Mouse (Mus musculus) erythroid progenitor cell, adult 5-6 weeks (primary cell): ENCODE data around the gene Atxn7l3. TPM values are rescaled to one million over a fixed set of nuclear protein-coding genes. Genes with fewer than 3 reads are reported as not detected.

Experiments
- ATAC-seq: replicated peaks from 2 replicates; pipeline ENCODE4 v1.8.0; 2016; ENCODE audit warnings: moderate number of reproducible peaks, mild to moderate bottlenecking, moderate TSS enrichment, inconsistent platforms; ENCODE audit not compliant: poor library complexity, low FRiP score, severe bottlenecking
- total RNA-seq, 2 experiments: library from RNA; stranded (forward) in 1 of 2; stranded (reverse) in 1 of 2; fragments of 150-400 nt in 1 of 2; fragments of 186-747, 209-891 nt in 1 of 2; gene quantifications; 2 replicates each; pipeline versions ENCODE4 v1.2.3 to v1.2.4; 2015 to 2017; ENCODE audit warnings: low replicate concordance in 2 of 2

Gene Atxn7l3
- total RNA-seq, 2 experiments from 2014 or later: 9.8 to 14.3 TPM

- ATAC-seq: peak; percentile 59
These were observed 23.7 kb upstream of the Atxn7l3 start for GRCm38 (mm10) chr11:102319941-102320685.

DNA sequence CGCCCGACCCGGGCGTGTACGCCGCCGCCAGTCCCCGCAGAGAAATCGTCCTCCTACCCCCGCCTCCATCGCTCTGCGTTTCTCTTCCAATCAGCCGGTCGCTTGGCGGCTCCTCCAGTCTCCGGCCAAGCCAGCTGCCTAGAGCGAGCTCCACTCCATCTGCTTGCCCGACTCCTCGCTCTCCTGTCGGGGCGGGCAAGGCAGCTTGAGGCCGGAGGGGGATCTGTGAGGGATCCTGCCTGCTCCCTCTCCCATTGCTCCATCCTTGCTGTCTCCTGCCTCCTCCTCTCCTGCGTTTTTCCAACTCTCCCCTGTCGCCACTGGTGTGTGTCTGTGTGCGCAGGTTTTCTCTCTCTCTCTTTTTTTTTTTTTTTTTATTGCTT lies 23.0 kb upstream of the Atxn7l3 start, which contains the start of gene Ubtf:
Ubtf (minus strand) TSS at position 333 of the 383 bp plus-strand sequence.
- peak; percentile 60 for ATAC-seq

- ATAC-seq: no peak
These were observed 22.4 kb upstream of the Atxn7l3 start for GRCm38 (mm10) chr11:102318576-102319409.

DNA sequence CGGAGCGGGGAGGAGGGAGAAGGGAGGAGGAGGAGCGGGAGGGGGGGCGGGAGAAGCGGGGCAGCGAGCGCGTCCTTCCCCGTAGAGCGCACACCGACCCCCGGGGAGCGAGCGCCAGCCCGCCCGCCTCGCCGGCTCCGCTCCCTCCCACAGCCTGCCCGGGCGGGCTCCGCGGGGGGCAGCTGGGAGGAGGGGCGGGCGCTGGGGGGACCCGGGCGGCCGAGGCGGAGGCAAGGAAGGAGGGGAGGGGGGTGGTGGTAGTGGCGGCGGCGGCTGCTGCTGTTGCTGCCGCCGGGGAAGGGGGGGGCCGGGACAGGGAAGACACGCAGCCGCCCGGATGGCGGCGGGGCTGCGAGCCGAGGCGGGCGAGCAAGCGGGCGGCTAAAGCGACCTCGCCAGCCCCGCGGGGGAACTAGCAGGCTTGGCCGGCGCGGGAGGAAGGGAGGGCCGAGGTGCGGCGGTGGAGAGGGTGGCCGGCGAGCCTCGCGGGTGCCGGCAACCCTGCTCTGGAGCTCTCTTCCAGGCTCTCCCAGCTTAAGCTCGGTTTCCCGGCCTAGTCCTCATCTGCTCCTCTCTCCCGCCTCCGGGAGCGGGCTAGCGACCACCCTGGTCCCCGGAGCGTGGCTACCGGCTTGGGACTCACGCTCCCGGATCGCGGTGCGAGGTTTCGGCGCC lies 21.6 kb upstream of the Atxn7l3 start:
- ATAC-seq: no peak

DNA sequence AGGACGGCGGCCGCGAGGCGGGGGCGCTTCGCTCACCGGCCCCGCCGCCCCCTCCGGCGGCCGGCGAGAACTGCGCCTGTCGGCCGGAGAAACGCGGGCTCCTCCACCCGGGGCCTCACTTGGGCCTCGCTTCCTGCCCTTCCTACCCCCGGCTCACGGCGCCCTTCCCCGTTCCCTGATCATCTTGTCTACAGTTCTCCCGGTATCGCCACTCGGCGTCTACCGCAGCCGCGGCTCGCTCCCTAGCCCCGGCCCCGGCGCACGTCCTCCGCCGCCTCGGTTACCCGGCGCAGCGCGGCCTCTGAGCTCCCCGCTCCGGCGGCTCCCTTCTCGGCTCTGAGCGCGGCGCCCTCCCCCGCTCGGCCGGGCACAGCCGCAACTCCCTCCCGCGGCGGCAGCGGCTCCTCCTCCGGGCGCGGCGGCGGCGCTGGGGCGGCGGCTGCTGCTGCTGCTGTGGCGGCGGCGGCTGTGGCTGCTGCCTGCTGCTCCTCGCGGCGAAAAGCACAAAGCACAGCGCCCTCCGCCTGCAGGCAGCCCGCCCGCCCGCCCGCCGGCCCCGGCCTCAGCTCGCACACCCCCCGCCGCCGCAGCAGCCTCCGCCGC lies 21.0 kb upstream of the Atxn7l3 start:
- ATAC-seq: no peak

DNA sequence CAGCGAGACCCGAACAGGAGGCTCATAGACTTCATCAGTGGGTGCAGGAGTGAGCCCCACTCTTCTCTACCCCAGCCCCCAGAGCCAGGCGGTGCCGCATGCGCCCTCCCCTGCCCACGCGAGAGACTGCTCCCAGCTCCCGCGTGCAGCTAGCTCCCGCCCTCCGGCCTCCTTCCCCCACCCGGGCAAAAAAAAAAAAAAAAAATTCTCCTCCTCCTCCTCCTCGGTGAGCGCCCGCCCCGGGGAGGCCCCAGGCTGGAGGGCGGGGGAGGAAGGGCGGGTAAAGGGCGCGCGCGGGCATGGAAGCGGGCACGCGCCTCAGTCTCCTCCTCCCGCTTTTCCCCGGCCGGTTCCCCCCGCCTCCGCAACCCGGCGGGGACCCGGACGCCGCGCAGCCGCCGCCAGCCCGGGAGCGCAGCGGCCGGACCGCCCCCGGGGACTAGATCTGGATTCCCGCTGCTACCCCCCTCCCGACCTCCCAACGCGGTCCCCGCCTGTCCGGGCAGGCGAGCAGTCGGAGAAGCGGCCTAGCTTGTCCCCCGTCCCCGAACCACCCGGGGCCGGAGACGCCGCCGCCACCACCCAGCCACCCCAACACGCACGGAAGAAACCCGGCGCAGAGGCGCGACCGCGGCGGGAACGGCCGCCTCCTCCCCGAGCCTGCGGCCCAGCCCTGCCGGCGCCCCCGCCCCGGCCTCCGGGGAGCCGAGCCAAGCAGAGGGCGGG lies 20.3 kb upstream of the Atxn7l3 start:
- ATAC-seq: peak; percentile 66

DNA sequence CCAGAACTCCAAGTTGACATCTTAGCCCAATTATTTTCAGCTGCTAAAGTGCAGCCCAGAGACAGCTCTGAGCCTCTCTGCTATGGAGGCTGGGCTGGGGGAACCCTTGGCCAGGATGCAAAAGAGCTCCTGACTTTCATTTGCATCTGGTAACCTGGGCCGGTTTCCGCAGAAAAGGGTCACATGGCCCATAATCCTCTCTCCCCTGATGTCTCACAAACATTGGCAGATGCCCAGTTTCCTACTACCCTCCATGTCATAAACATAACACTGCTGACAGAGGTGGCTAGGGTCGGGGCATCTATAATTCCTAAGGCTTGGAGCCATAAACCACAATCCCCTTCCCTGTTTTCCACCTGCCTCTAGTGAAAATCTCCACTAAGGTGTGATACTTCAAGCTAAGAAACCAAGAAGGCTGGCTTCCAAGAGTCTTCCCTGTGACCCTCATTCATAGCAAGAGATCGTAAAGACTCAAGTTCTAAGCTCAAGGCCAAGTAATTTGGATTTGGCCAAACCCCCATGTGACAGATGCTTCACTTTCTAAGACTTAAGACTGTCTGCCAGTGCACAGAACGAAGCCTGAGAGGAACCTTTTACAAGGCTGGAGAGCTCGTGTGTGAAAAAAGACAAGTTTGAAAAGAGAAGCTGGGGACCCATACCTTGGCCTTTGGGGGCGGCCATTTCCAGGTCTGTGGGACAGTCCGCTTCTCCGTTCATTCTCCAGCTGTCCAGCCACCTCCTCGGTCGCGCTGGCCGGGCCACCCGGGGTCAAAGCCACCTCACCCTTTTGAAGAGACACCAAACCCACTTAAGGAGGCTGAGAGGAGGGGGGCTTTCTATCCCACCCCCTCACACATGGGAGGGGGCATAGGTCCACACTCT lies 19.5 kb upstream of the Atxn7l3 start:
- no peak for ATAC-seq

- no peak for ATAC-seq
These were observed 17.9 kb upstream of the Atxn7l3 start for GRCm38 (mm10) chr11:102314321-102314720.

GRCm38 (mm10) chr11:102312586-102312985 lies 16.2 kb upstream of the Atxn7l3 start:
- ATAC-seq: no peak

DNA sequence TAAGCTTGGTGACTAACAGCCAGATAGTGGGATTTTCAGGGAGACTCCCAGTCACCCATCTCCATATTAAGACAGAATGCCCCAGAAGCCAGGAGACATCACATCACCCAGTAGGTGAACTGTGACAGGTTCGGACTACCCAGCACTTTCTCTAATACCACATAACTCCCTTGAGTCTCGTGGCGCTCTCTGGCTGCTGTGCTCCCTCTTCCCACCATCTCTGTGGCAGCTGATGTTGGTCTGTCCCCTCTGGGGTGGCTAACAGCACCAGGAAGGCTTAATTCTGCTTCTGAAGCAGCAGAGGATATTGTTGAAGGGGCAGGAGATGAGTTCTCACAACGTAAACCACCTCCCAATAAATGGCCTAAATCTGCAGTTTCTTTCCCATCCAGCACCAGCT lies 15.5 kb upstream of the Atxn7l3 start:
- no peak for ATAC-seq

DNA sequence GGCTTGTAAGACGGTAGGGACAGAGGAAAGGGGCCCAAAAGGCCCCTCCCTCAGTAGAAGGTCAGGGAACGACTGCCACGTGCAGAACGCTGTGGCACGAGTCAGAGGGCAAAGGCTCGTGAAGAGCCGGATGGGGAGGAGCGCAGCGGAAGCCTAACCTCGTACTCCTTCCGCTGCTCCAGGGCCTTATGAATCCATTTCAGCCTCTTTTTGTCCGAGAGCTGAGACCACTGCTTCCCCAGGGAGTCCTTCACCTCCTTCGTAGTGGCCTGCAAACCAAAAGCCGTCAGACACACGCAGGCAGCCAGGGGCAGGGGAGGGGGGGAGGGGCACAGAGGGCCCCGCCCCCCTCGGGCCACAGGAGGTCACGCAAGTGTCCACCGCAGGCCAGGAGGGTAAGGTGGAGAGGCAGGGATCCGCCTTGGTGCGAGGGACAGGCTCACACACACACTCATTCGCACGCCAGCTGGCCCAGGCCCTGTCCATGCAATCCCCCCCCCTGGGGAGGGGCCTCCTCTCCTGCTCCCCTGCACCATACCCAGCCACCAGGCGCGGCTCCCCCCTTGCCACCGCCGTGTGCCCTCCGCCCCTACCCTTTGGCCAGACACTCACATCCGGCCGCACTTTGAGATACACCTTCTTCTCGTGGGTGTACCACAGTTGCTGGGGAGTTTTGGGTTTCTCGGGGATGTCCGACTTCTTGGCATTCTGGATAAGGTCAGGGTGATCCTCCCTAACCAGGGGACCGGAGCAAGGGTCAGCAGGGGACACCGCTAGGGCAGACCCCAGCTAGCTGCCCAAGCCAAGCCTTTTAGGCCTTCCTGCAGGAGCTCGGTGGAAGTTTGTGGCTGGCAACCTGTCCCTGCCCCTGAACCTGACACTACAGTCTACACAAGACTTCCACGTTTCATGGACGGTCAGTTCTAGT lies 14.6 kb upstream of the Atxn7l3 start:
- ATAC-seq: no peak

DNA sequence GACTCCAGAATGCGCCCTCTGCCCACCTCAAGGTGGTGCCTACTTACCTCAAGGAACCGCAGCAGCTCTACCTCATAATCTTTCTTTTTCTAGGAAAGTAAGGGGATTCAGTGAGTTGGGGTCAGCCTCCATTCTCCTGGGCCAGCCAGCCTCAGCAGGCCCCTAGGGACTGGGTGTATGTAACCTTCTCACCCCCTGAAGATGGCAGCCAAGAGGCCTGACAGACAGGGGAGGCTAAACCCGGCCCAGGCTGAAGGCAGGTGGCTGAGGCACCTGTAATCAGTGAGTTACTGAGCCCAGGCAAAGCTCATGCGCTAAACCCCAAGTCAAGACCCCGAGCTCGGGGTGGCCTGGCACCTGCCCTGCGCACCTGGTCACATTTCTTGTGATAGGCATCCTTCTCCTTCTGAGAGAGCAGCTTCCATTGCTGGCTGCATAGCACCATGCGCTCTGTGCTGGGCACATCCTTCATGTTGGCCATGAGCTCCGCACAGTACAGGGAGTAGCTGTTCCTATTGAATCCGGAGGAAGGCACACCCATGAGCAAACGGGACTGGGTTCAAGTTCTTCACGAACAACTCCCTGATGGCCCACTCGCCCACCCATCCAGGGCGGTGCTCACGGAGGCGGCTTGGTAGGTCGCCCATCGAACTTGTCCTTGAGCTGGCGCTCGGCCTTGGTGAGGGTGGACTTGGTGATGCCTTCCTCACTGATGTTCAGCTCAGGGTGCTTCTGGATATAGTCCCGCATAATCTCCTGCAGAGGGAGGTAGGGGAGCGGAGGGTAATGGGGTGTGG lies 13.6 kb upstream of the Atxn7l3 start:
- ATAC-seq: no peak

DNA sequence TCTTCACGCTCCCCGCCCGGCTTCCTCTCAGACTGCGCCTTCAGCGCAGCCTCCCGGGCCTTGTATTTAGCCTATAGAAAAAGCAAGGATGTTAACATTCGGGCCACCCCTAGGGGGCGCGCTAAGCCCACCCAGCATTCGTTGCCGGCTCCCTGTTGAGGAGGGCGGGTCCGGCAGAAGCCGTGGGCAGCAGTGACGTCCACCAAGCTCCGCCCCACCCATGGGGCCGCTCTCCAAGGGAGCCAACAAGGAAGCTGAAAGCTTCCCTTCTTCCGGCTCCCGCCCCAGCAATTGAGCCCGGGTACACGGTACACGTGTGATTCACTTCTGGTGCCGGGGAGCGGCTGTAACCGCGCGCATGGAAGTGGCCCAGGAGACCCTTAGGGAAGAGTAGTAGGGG lies 12.5 kb upstream of the Atxn7l3 start:
- peak; percentile 93 for ATAC-seq

DNA sequence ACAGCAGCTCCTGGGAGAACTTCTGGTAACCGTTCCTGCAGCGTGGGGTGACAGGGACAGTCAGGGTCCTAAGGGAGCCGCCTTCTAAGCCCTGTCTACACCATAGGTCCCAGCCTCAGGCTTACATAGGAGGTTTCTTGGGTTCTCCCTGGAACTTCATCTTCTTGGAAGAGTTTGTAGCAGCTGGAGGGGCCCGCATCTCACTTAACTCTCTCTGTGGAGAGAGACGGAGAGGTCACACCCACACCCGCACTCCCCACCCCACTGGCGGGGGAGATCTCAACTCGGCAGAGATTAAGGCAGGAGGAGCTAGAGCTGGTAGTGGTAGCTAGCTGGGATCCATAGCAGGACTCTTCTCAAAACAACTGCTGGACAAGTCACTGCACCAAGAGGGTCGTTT lies 11.7 kb upstream of the Atxn7l3 start:
- no peak for ATAC-seq

DNA sequence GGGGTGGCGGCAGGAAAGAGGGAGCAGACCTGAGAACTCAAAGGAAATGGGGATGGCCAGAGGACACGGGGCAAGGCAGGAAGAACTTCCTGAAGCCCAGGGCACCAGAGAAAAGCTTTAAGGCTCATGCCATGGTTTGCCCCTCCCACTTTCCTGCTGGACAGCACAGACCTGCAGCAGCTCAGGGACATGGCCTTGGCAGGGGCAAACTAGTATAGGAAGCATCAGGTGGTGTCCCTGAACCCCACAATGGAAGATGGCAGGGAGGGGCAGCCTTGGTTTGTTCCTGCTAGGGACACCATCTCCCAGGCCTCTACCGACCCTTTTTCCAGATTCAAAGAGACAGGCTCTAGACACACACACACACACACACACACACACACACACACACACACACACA lies 8.9 kb upstream of the Atxn7l3 start:
- no peak for ATAC-seq

GRCm38 (mm10) chr11:102304141-102304540 lies 7.7 kb upstream of the Atxn7l3 start:
- ATAC-seq: no peak

DNA sequence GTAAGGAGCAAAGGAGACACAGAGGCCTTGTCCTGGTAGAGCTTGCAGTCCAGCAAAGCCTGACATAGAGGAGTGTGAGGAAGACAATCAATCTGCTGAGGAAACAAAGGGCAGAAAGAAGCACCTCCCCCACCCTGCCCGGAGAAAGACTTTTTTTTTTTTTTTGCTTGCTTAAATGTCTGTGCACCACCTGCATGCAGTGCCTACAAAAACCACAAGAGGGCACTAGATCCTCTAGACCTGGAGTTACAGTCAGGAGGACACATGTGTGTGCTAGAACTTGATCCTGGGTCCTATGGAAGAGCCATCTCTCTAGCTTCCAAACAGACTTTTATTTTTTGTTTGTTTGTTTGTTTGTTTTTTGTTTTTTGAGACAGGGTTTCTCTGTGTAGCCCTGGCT lies 3.4 kb upstream of the Atxn7l3 start:
- ATAC-seq: no peak
